Mouse (Mus musculus): ENCODE measurements around the gene Cage1. TPM values are rescaled to one million over a fixed set of nuclear protein-coding genes. Genes with fewer than 3 reads are reported as not detected.

Gene Cage1
- polyA plus RNA-seq, 1 experiment from 2014 or later, result 2.4 TPM

GRCm38 (mm10) chr13:38049888-38050287, 13.0 kb upstream of the Cage1 start:
- 94% methylated on average over 3 of the region's 3 CpGs for WGBS
- Histone ChIP-seq H3K4me3 (no peak overlapping the region), H3K27me3 (no peaks in the 10 kb centered on the region), H3K4me2 (no peak overlapping the region), H3K36me3 (peaks cover 96% of the 10 kb centered on the region), H3K9me3 (no peaks in the 10 kb centered on the region), H3K27ac (no peak overlapping the region), H3K4me1 (replicated peaks) (no peaks in the 10 kb centered on the region), H3K9ac (no peak overlapping the region)
- no peak for ATAC-seq (ENCODE audit: low FRiP score)

GRCm38 (mm10) chr13:38037811-38038210, 942 bp upstream of the Cage1 start:
- Histone ChIP-seq H3K4me1 (replicated peaks) (peaks cover 28% of the 10 kb centered on the region), H3K36me3 (peaks cover 27% of the 10 kb centered on the region), H3K27ac (no peak overlapping the region), H3K4me2 (peak overlapping the region; percentile 97), H3K4me3 (peak overlapping the region; percentile 87), H3K9me3 (no peaks in the 10 kb centered on the region), H3K9ac (peak overlapping the region; percentile 90), H3K27me3 (no peaks in the 10 kb centered on the region)
- ATAC-seq (ENCODE audit: low FRiP score), result peak; percentile 12; the same call in 1 of the 2 replicates
- WGBS, result 59% methylated on average over 12 of the region's 12 CpGs

- Histone ChIP-seq H3K27ac (peak within 1 kb of the TSS; percentile 86), H3K36me3 (peaks cover 15% of the 10 kb centered on the region), H3K9ac (peak within 1 kb of the TSS; percentile 90), H3K27me3 (no peaks in the 10 kb centered on the region), H3K4me2 (peak within 1 kb of the TSS; percentile 97), H3K4me3 (peak within 1 kb of the TSS; percentile 87), H3K9me3 (no peaks in the 10 kb centered on the region), H3K4me1 (replicated peaks) (peaks cover 28% of the 10 kb centered on the region)
- ATAC-seq (ENCODE audit: low FRiP score), result no peak
- 12% methylated on average over 37 of the region's 37 CpGs for WGBS
Observed at GRCm38 (mm10) chr13:38036343-38037043, 376 bp downstream of the Cage1 start, which contains the start of gene Riok1. Gene Riok1 (plus strand): TSS chr13:38036995.

GRCm38 (mm10) chr13:38028407-38028806, 8.5 kb downstream of the Cage1 start:
- no peak for ATAC-seq (ENCODE audit: low FRiP score)
- H3K36me3 ChIP-seq, result no peaks in the 10 kb centered on the region
- H3K4me3 ChIP-seq, result no peak overlapping the region
- no peaks in the 10 kb centered on the region for H3K9me3 ChIP-seq
- no peak overlapping the region for H3K9ac ChIP-seq
- WGBS, result 80% methylated on average over 4 of the region's 4 CpGs
- H3K27ac ChIP-seq, result no peak overlapping the region
- no peaks in the 10 kb centered on the region for H3K27me3 ChIP-seq
- H3K4me2 ChIP-seq, result no peak overlapping the region
- no peaks in the 10 kb centered on the region for H3K4me1 ChIP-seq (replicated peaks)

- H3K9ac ChIP-seq, result no peak overlapping the region
- no peak overlapping the region for H3K27ac ChIP-seq
- ATAC-seq (ENCODE audit: low FRiP score), result no peak
- no peak overlapping the region for H3K4me2 ChIP-seq
- 64% methylated on average over 6 of the region's 6 CpGs for WGBS
- no peak overlapping the region for H3K4me3 ChIP-seq
- H3K4me1 ChIP-seq (replicated peaks), result no peaks in the 10 kb centered on the region
- no peaks in the 10 kb centered on the region for H3K36me3 ChIP-seq
- no peaks in the 10 kb centered on the region for H3K9me3 ChIP-seq
- H3K27me3 ChIP-seq, result no peaks in the 10 kb centered on the region
Observed at GRCm38 (mm10) chr13:38027618-38028248, 9.1 kb downstream of the Cage1 start.

DNA sequence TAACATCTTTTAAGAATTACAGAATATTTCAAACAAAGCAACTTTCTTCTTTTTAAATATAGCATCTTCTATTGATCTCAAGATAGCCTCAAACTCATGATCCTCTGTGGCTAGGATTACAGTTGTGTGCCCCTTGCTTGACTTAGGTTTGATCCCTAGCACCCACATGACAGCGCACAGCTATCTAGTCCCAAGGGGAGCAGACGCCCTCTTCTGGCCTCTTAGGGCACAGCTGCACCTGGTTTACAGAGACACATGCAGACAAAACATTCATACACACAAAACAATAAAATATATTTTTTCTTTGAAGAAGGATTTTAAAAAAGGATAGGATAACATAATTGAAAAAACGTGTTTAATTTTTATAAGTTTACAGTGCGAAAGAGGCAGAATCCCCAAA, 11.0 kb downstream of the Cage1 start:
- Histone ChIP-seq H3K9me3 (no peaks in the 10 kb centered on the region), H3K4me1 (replicated peaks) (no peaks in the 10 kb centered on the region), H3K27ac (no peak overlapping the region), H3K4me2 (no peak overlapping the region), H3K4me3 (no peak overlapping the region), H3K9ac (no peak overlapping the region), H3K27me3 (no peaks in the 10 kb centered on the region), H3K36me3 (no peaks in the 10 kb centered on the region)
- ATAC-seq (ENCODE audit: low FRiP score), result no peak
- WGBS, result 40% methylated on average over 4 of the region's 4 CpGs

DNA sequence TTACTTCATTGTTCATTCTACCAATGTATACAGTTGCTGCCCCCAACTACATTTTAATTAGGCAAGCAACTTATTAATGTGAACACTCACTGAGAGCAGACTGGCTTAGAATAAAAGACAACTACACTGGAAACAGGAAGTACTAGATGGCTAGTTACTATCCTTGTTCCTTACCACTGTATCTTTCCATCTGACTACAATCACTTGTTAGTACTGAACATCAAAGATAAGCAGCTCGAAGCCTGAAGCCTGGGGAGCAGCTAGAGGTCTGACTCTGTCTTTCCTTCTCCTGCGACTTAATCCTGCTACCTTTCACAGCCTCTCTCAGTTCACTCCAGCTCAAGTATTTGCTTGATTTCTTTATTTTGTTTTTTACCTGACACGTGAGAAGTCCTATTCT, 18.1 kb downstream of the Cage1 start:
- ATAC-seq (ENCODE audit: low FRiP score), result no peak
- no peak overlapping the region for H3K9ac ChIP-seq
- H3K9me3 ChIP-seq, result no peaks in the 10 kb centered on the region
- no peaks in the 10 kb centered on the region for H3K27me3 ChIP-seq
- no peaks in the 10 kb centered on the region for H3K36me3 ChIP-seq
- H3K4me1 ChIP-seq (replicated peaks), result no peaks in the 10 kb centered on the region
- WGBS, result 77% methylated on average over 3 of the region's 3 CpGs
- H3K4me2 ChIP-seq, result no peak overlapping the region
- H3K27ac ChIP-seq, result no peak overlapping the region
- no peak overlapping the region for H3K4me3 ChIP-seq

- Histone ChIP-seq H3K9me3 (no peaks in the 10 kb centered on the region), H3K27ac (no peak overlapping the region), H3K9ac (no peak overlapping the region), H3K27me3 (no peaks in the 10 kb centered on the region), H3K4me1 (replicated peaks) (no peaks in the 10 kb centered on the region), H3K36me3 (no peaks in the 10 kb centered on the region), H3K4me2 (no peak overlapping the region), H3K4me3 (no peak overlapping the region)
- WGBS, result 93% methylated on average over 4 of the region's 4 CpGs
- ATAC-seq (ENCODE audit: low FRiP score), result no peak
Observed at GRCm38 (mm10) chr13:38015591-38015990, 21.3 kb downstream of the Cage1 start.

- H3K4me1 ChIP-seq (replicated peaks), result no peaks in the 10 kb centered on the region
- H3K9me3 ChIP-seq, result no peaks in the 10 kb centered on the region
- no peak overlapping the region for H3K4me3 ChIP-seq
- 84% methylated on average over 5 of the region's 5 CpGs for WGBS
- ATAC-seq (ENCODE audit: low FRiP score), result no peak
- H3K27me3 ChIP-seq, result no peaks in the 10 kb centered on the region
- H3K4me2 ChIP-seq, result no peak overlapping the region
- H3K9ac ChIP-seq, result no peak overlapping the region
- no peaks in the 10 kb centered on the region for H3K36me3 ChIP-seq
- no peak overlapping the region for H3K27ac ChIP-seq
Observed at GRCm38 (mm10) chr13:38012436-38012835, 24.4 kb downstream of the Cage1 start.

GRCm38 (mm10) chr13:38010444-38010910, 26.4 kb downstream of the Cage1 start:
- H3K27me3 ChIP-seq, result no peaks in the 10 kb centered on the region
- H3K9ac ChIP-seq, result no peak overlapping the region
- ATAC-seq (ENCODE audit: low FRiP score), result no peak
- no peaks in the 10 kb centered on the region for H3K9me3 ChIP-seq
- no peaks in the 10 kb centered on the region for H3K36me3 ChIP-seq
- no peaks in the 10 kb centered on the region for H3K4me1 ChIP-seq (replicated peaks)
- no peak overlapping the region for H3K27ac ChIP-seq
- WGBS, result 91% methylated on average over 5 of the region's 5 CpGs
- no peak overlapping the region for H3K4me2 ChIP-seq
- H3K4me3 ChIP-seq, result no peak overlapping the region

GRCm38 (mm10) chr13:38009721-38010408, 27.0 kb downstream of the Cage1 start:
- Histone ChIP-seq H3K4me2 (no peak overlapping the region), H3K4me1 (replicated peaks) (no peaks in the 10 kb centered on the region), H3K9me3 (no peaks in the 10 kb centered on the region), H3K36me3 (no peaks in the 10 kb centered on the region), H3K4me3 (no peak overlapping the region), H3K27me3 (no peaks in the 10 kb centered on the region), H3K27ac (no peak overlapping the region), H3K9ac (no peak overlapping the region)
- no peak for ATAC-seq (ENCODE audit: low FRiP score)
- 90% methylated on average over 5 of the region's 5 CpGs for WGBS

DNA sequence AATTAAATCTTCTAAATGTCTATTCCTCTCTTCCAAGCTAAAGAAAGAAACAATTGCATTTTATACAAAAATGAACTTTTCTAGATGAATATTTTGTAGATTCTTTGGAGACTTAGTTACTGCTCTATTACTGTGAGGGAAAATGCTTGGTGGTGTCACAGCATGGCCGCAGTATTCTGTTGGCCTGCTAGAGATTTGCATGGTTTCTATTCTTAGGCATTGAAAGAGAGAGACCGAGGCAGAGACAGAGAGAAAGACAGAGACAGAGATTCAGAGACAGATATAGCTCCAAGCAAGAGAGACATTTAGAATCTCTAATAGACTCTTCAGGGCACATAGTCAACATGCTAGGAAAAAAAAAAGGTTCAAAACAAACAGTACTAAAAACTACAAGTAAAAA, 28.9 kb downstream of the Cage1 start:
- ATAC-seq (ENCODE audit: low FRiP score), result no peak
- Histone ChIP-seq H3K9ac (no peak overlapping the region), H3K27ac (no peak overlapping the region), H3K4me3 (no peak overlapping the region), H3K4me1 (replicated peaks) (no peaks in the 10 kb centered on the region), H3K9me3 (no peaks in the 10 kb centered on the region), H3K27me3 (no peaks in the 10 kb centered on the region), H3K36me3 (no peaks in the 10 kb centered on the region), H3K4me2 (no peak overlapping the region)
- 91% methylated on average over 2 of the region's 2 CpGs for WGBS

Data from hindbrain, embryonic 13.5 days (tissue).